Mouse (Mus musculus) cerebellum, adult 2 months (tissue): Measurements from ENCODE around the gene Myo1c. TPM values are rescaled to one million over a fixed set of nuclear protein-coding genes. Genes with fewer than 3 reads are reported as not detected.

Experiments used
- DNase-seq, 2 experiments: peaks; one replicate each; pipeline ENCODE4 v3.0.0; 2021
- H3K27ac ChIP-seq: fragments of 200-500 bp; 2 replicates; pipeline ENCODE4 v1.5.1; 2012; ENCODE audit warnings: low read length, control low read depth, inconsistent platforms; ENCODE audit not compliant: insufficient read depth
- H3K27me3 ChIP-seq: fragments of 200-500 bp; 2 replicates; pipeline ENCODE4 v1.6.1; 2012; ENCODE audit warnings: inconsistent platforms, mild to moderate bottlenecking, low read length, moderate library complexity; ENCODE audit not compliant: control insufficient read depth, insufficient read depth
- H3K4me1 ChIP-seq: fragments of 200-500 bp; 2 replicates; pipeline ENCODE4 v1.6.1; 2011; ENCODE audit warnings: low read length; ENCODE audit not compliant: control insufficient read depth, insufficient read depth
- H3K4me3 ChIP-seq: fragments of 200-500 bp; replicated peaks from 2 replicates; pipeline ENCODE3; 2011; ENCODE audit warnings: mild to moderate bottlenecking, low read depth, low read length, control low read depth; ENCODE audit not compliant: insufficient read depth
- CTCF ChIP-seq: fragments of 200-500 bp; IDR thresholded peaks from 2 replicates; pipeline ENCODE4 v1.5.1; 2011; ENCODE audit warnings: low read depth, mild to moderate bottlenecking, control low read depth, low read length, moderate library complexity, borderline replicate concordance; ENCODE audit not compliant: insufficient read depth
- POLR2A ChIP-seq: fragments of 200-500 bp; IDR thresholded peaks from 2 replicates; pipeline ENCODE4 v1.6.1; 2011; ENCODE audit warnings: low read length, control low read depth, borderline replicate concordance; ENCODE audit not compliant: insufficient read depth
- WGBS: fragments of 180-500 bp; shearing (Covaris S2); methylation state at CpG from one replicate; pipeline ENCODE4 v1.1.7; 2018; 5-methylcytosine and 5-hydroxymethylcytosine counted together
- polyA plus RNA-seq: library from polyadenylated mRNA; depleted of rRNA; stranded (reverse); fragments of >200 nt; gene quantifications from 2 replicates; pipeline ENCODE4 v1.2.3, GENCODE M21; 2012; rRNA removed

Myo1c gene
- polyA plus RNA-seq, 1 experiment, result 26.9 TPM

DNA sequence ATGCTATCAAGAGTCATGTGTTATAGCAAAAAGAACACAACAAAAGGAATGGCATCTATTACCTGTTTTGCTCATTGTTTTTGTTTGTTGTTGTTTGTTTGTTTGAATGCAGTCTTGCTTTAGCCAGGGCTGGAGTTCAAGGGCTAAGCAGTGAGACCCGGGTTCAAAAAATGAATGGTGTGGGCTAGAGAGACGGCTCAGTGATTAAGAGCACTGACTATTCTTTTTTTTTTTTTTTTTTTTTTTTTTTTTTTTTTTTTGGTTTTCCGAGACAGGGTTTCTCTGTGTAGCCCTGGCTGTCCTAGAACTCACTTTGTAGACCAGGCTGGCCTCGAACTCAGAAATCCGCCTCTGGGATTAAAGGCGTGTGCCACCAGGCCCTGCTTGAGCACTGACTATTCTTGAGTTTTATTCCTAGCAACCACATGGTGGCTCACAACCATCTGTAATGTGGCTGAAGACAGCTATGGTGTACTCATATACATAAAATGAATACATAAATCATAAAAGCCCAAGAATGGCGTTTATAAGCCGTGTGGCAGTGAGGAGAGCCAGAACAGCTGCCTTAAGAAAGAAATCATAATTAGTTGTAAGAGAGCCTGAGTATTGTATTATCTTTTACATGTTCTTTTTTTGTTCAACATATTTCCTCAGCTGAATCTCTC lies 66.5 kb downstream of the Myo1c start:
- TF ChIP-seq POLR2A (no peak), CTCF (no peak)
- H3K27me3 ChIP-seq, result no peaks in the 10 kb centered on the region
- WGBS, result 80% methylated on average over 8 of the region's 8 CpGs
- no peak overlapping the region for H3K27ac ChIP-seq
- H3K4me1 ChIP-seq, result no peaks in the 10 kb centered on the region
- DNase-seq, result no peak
- H3K4me3 ChIP-seq, result no peak overlapping the region

DNA sequence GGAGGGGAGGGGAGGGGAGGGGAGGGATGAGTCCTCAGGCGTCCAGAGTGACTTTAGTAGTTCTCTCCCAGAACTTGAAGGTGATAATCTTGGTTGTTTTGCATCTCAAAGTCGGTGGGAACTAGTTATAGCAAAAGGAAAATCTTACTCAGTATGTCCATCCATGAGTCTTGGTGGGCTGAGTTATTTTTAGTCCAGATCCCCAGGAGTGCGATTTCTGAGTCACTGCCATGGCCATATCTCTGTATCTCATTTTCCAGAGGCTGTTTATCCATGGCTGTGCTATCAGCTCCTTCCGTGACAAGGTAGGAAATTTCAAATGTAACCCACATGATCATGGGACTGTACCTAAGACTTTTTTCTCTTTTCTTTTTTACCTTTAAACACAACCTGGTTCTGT lies 72.0 kb downstream of the Myo1c start:
- H3K4me1 ChIP-seq, result no peaks in the 10 kb centered on the region
- no peak for DNase-seq
- TF ChIP-seq CTCF (no peak), POLR2A (no peak)
- H3K27me3 ChIP-seq, result no peaks in the 10 kb centered on the region
- no peak overlapping the region for H3K27ac ChIP-seq
- H3K4me3 ChIP-seq, result no peak overlapping the region
- WGBS, result 41% methylated on average over 4 of the region's 4 CpGs

Other genes with a start within 250 kb of the Myo1c start
- 27.5 and 32.9 TPM in 2 replicates for gene Serpinf1, start 227.8 kb upstream of the Myo1c start, polyA plus RNA-seq
- gene Serpinf2, start 210.9 kb upstream of the Myo1c start, polyA plus RNA-seq, result 0.13 and 0.15 TPM in 2 replicates
- 15.1 and 15.3 TPM in 2 replicates for gene Wdr81, start 195.8 kb upstream of the Myo1c start, polyA plus RNA-seq
- gene Tlcd2, start 188.8 kb upstream of the Myo1c start, polyA plus RNA-seq, result 0.56 and 0.70 TPM in 2 replicates
- gene Prpf8, start 163.7 kb upstream of the Myo1c start, polyA plus RNA-seq, result 110 and 123 TPM in 2 replicates
- 5.4 and 5.7 TPM in 2 replicates for gene Rilp, start 140.4 kb upstream of the Myo1c start, polyA plus RNA-seq
- gene Scarf1, start 137.0 kb upstream of the Myo1c start, polyA plus RNA-seq, result 3.3 and 3.4 TPM in 2 replicates
- 57.4 and 67.1 TPM in 2 replicates for gene Slc43a2, start 118.8 kb upstream of the Myo1c start, polyA plus RNA-seq
- gene Pitpna, start 62.4 kb upstream of the Myo1c start, polyA plus RNA-seq, result 295 and 319 TPM in 2 replicates
- 81.3 and 87.4 TPM in 2 replicates for gene Inpp5k, start 19.5 kb upstream of the Myo1c start, polyA plus RNA-seq
- gene Crk, start 28.8 kb downstream of the Myo1c start, polyA plus RNA-seq, result 80.6 and 83.1 TPM in 2 replicates
- gene Ywhae, start 82.4 kb downstream of the Myo1c start, polyA plus RNA-seq, result 870 and 906 TPM in 2 replicates
- gene Doc2b, start 145.5 kb downstream of the Myo1c start, polyA plus RNA-seq, result 32.1 and 36.7 TPM in 2 replicates